Mouse (Mus musculus) intestine, postnatal 0 days (tissue): ENCODE results near the gene Srcin1. TPM values are rescaled to one million over a fixed set of nuclear protein-coding genes. Genes with fewer than 3 reads are reported as not detected.

Experiments used
- ATAC-seq: fragments of 200-750 bp; cut with Nextera tagmentation; 2 replicates; pipeline ENCODE4 v1.8.0; 2017; ENCODE audit warnings: mild to moderate bottlenecking, moderate TSS enrichment, moderate library complexity
- H3K27ac ChIP-seq: fragments of 300-500 bp; sonication (generic); 2 replicates; pipeline ENCODE4 v1.5.1; 2014; ENCODE audit warnings: mild to moderate bottlenecking, low read depth, low read length, moderate library complexity
- H3K27me3 ChIP-seq: fragments of 300-500 bp; sonication (generic); replicated peaks from 2 replicates; pipeline ENCODE4 v1.6.1; 2014; ENCODE audit warnings: low read length, mixed read lengths; ENCODE audit not compliant: control insufficient read depth, insufficient read depth
- H3K36me3 ChIP-seq: fragments of 300-500 bp; sonication (generic); 2 replicates; pipeline ENCODE4 v1.6.1; 2014; ENCODE audit warnings: mild to moderate bottlenecking, moderate library complexity; ENCODE audit not compliant: control insufficient read depth, insufficient read depth
- H3K4me1 ChIP-seq: fragments of 300-500 bp; sonication (generic); replicated peaks from 2 replicates; pipeline ENCODE4 v1.6.1; 2014; ENCODE audit warnings: antibody characterized with exemption, low read length, mixed read lengths; ENCODE audit not compliant: control insufficient read depth, insufficient read depth
- H3K4me2 ChIP-seq: fragments of 300-500 bp; sonication (generic); replicated peaks from 2 replicates; pipeline ENCODE4 v1.6.1; 2014; ENCODE audit warnings: low read depth, mild to moderate bottlenecking, moderate library complexity
- H3K4me3 ChIP-seq: fragments of 300-500 bp; sonication (generic); 2 replicates; pipeline ENCODE4 v1.5.1; 2014; ENCODE audit warnings: low read depth, low read length
- H3K9ac ChIP-seq: fragments of 300-500 bp; sonication (generic); 2 replicates; pipeline ENCODE4 v1.6.1; 2014; ENCODE audit warnings: mild to moderate bottlenecking, low read depth, low read length
- H3K9me3 ChIP-seq: fragments of 300-500 bp; sonication (generic); 2 replicates; pipeline ENCODE4 v1.6.1; 2016; ENCODE audit warnings: mixed run types; ENCODE audit not compliant: control insufficient read depth
- CTCF ChIP-seq: sonication (generic); IDR thresholded peaks from 2 replicates; pipeline ENCODE4 v1.5.1; 2016; ENCODE audit warnings: low read depth, mild to moderate bottlenecking, control low read depth, antibody characterized with exemption, moderate library complexity
- WGBS: fragments of 180-500 bp; shearing (Covaris S2); extraction: QIAGEN DNeasy Blood & Tissue Kit; methylation state at CpG from one replicate; pipeline ENCODE4 v1.1.7; 2014; 5-methylcytosine and 5-hydroxymethylcytosine counted together
- polyA plus RNA-seq: library from polyadenylated mRNA; unstranded; fragments of >200 nt; fragmentation: Nextera tagmentation; extraction: Ambion mirVana; gene quantifications from 2 replicates; pipeline ENCODE4 v1.2.1, GENCODE M21; 2015

Srcin1 gene
- polyA plus RNA-seq, 1 experiment from 2014 or later, result 0.18 TPM

DNA sequence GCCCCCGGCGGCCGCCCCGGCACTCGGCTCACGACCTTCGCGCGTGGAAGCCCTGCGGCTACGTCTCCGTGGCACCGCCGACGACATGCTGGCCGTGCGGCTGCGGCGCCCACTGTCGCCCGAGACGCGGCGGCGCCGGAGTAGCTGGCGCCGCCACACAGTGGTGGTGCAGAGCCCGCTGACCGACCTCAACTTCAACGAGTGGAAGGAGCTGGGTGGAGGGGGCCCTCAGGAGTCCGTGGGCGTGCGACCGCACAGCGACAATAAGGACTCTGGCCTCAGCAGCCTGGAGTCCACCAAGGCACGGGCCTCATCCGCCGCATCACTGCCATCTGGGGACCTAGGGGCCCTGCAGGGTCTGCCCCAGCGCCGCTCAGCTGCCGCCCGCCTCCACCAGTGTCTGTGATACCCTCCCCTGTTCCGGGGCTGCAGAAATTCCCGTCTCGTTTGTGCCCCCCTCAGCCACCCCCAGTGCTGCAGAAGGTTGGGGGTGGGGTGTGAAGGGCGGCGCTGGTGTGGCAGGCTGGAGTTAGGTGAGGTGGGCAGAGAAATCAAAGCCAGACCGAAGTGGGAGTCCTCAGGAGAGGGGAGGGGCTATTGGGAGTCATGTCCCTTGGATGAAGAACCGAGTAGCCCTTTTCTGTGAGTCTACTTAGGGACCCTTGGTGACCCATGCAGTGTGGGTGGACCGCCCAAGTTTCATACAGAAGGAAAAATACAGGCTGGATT, 75.1 kb downstream of the Srcin1 start:
- peak overlapping the region; percentile 32 for H3K4me3 ChIP-seq
- H3K27me3 ChIP-seq, result peaks cover 21% of the 10 kb centered on the region; the same call in 1 of the 2 replicates
- ATAC-seq, result no peak
- no peak for TF ChIP-seq CTCF
- no peak overlapping the region for H3K27ac ChIP-seq
- H3K4me1 ChIP-seq, result no peaks in the 10 kb centered on the region; the same call in 1 of the 2 replicates
- H3K9ac ChIP-seq, result 0 out of 2 replicates have a peak overlapping the region, but pooled peaks have one; percentile 7
- peak overlapping the region; percentile 59 for H3K4me2 ChIP-seq
- WGBS, result 35% methylated on average over 44 of the region's 51 CpGs
- H3K36me3 ChIP-seq, result peaks cover 20% of the 10 kb centered on the region; the same call in 1 of the 2 replicates
- H3K9me3 ChIP-seq, result no peaks in the 10 kb centered on the region

DNA sequence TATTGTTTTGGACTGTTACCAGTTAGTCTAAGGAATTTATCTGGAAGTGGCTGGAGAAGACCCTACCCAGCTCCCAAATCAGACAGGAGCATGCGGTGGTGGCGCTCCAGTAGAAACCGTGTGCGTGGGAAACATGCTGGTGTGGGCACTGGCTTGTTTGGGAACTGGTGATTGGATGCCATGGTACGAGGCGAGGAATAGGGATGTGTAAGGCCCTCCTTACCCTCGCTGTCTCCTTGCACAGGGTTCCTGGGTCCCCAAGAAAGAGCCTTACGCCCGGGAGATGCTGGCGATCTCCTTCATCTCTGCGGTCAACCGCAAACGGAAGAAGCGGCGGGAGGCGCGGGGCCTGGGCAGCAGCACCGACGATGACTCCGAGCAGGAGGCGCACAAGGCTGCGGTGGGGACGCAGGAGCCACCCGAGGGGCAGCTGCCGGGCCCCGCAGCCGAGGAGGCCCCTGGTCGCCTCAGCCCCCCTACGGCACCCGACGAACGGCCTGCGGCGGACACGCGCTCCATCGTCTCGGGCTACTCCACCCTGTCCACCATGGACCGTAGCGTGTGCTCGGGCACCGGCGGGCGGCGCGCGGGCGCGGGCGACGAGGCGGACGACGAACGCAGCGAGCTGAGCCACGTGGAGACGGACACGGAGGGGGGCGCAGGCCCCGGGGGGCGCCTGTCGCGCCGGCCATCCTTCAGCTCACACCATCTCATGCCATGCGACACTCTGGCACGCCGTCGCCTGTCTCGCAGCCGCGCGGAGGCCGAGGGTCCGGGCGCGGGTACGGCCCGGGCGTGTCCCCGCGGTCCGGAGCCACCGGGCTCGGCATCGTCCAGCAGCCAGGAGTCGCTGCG, 75.9 kb downstream of the Srcin1 start, which contains the start of gene 4933428G20Rik:
4933428G20Rik (minus strand) TSS at position 476 of the 855 bp plus-strand sequence.
- no peak for TF ChIP-seq CTCF

DNA sequence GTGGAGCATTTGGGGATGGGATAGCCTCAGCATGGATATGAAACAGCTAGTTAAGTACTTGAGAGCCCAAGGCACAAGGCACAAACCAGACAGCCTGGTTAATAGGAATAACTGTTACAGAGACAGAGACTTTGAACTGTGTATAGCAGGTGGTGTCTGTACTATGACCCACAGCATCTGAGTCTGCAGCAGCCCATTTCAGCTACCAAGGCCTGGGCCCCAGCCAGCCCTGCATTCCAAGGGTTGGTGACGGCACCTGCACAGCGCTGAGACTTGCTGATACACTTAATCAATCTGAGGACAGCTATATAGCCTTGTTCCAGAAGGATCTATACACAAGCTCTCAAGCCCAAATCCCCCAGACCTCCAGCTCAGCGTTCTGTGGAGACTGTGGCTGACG, 78.4 kb downstream of the Srcin1 start:
- TF ChIP-seq CTCF, result no peak
- Histone ChIP-seq H3K9me3 (no peaks in the 10 kb centered on the region), H3K27me3 (peaks cover 21% of the 10 kb centered on the region; the same call in 1 of the 2 replicates), H3K4me3 (no peak overlapping the region), H3K4me1 (no peaks in the 10 kb centered on the region; the same call in 1 of the 2 replicates), H3K36me3 (peaks cover 28% of the 10 kb centered on the region), H3K4me2 (no peak overlapping the region), H3K27ac (peak overlapping the region; percentile 57), H3K9ac (no peak overlapping the region)
- peak; percentile 89 for ATAC-seq
- 56% methylated on average over 4 of the region's 4 CpGs for WGBS

More for the DNA sequence above, 75.9 kb downstream of the Srcin1 start, which contains the start of gene 4933428G20Rik:
- Histone ChIP-seq H3K4me1 (no peaks in the 10 kb centered on the region; the same call in 1 of the 2 replicates), H3K27ac (no peak within 1 kb of the TSS), H3K9ac (peak within 1 kb of the TSS; percentile 7; the same call in 1 of the 2 replicates), H3K27me3 (peaks cover 21% of the 10 kb centered on the region; the same call in 1 of the 2 replicates), H3K4me3 (peak within 1 kb of the TSS; percentile 32), H3K36me3 (peaks cover 20% of the 10 kb centered on the region; the same call in 1 of the 2 replicates), H3K4me2 (peak within 1 kb of the TSS; percentile 59), H3K9me3 (no peaks in the 10 kb centered on the region)
- 29% methylated on average over 87 of the region's 88 CpGs for WGBS
- ATAC-seq, result no peak; the same call in 1 of the 2 replicates

DNA sequence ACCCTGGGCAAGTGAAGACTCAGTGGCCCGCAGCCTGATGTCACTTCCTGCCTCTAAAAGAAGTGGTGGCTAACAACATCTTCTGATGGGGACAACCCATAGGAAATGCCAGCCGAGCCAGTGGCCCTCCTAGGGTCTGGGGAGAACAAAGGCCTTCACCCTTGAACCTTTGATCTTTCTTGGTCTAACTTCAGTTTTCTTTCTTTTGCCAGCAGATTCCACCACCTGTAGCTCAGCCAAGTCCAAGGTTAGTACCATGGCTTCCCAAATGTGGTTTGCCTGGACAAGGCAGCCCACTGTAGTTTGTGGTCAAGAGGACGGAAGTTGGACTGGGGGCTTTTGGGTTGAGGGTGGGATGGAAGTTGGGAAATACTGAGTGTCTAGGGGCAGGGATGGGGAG, 83.2 kb downstream of the Srcin1 start:
- no peaks in the 10 kb centered on the region for H3K9me3 ChIP-seq
- peaks cover 31% of the 10 kb centered on the region for H3K36me3 ChIP-seq
- TF ChIP-seq CTCF, result no peak
- ATAC-seq, result no peak
- H3K4me3 ChIP-seq, result no peak overlapping the region
- 88% methylated on average over 3 of the region's 3 CpGs for WGBS
- no peak overlapping the region for H3K4me2 ChIP-seq
- H3K27me3 ChIP-seq, result no peaks in the 10 kb centered on the region
- no peak overlapping the region for H3K27ac ChIP-seq
- no peak overlapping the region for H3K9ac ChIP-seq
- no peaks in the 10 kb centered on the region; the same call in 1 of the 2 replicates for H3K4me1 ChIP-seq

DNA sequence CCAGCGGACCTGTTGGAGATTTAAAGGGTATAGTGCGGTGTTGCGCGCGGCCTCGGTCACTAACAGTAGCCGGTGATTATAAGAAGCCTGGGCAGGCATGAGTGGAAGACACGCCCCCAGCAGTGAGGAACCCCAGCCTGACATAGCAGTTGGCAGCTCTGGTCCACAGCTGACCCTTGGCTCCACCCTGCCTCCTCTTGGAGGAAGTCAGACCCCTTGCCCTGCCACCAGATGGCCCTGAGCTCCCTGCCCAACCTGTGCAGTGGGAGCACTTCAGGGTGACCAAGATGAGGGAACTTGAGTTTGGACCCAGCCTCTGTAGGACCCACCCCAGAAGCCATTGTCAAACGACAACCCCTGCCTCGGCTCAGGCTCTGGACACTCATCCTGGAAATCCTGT, 84.3 kb downstream of the Srcin1 start:
- WGBS, result 78% methylated on average over 10 of the region's 10 CpGs
- H3K27ac ChIP-seq, result no peak overlapping the region
- no peak overlapping the region for H3K4me2 ChIP-seq
- TF ChIP-seq CTCF, result 0 out of 2 replicates have a peak, but pooled peaks have one; percentile 22
- no peak overlapping the region for H3K4me3 ChIP-seq
- peaks cover 38% of the 10 kb centered on the region for H3K36me3 ChIP-seq
- no peaks in the 10 kb centered on the region for H3K4me1 ChIP-seq
- no peaks in the 10 kb centered on the region for H3K9me3 ChIP-seq
- H3K9ac ChIP-seq, result no peak overlapping the region
- no peaks in the 10 kb centered on the region for H3K27me3 ChIP-seq
- no peak for ATAC-seq
